Mouse (Mus musculus): ENCODE results near the gene Vgll1. TPM values are rescaled to one million over a fixed set of nuclear protein-coding genes. Genes with fewer than 3 reads are reported as not detected.

The Vgll1 gene
- not detected in 2 replicates for polyA plus RNA-seq (2015; fragmentation: Nextera tagmentation; extraction: Ambion mirVana)

- WGBS = 90% methylated on average over 4 of the region's 4 CpGs
- Histone ChIP-seq H3K9me3 (no peaks in the 10 kb centered on the region), H3K4me1 (replicated peaks) (no peaks in the 10 kb centered on the region), H3K4me2 (no peak within 1 kb of the TSS), H3K4me3 (no peak within 1 kb of the TSS), H3K36me3 (no peaks in the 10 kb centered on the region), H3K27me3 (no peaks in the 10 kb centered on the region), H3K9ac (no peak within 1 kb of the TSS), H3K27ac (no peak within 1 kb of the TSS)
- ATAC-seq (ENCODE audit: low FRiP score) = no peak
Observed at GRCm38 (mm10) chrX:57087806-57088205, at the start of gene Vgll1. Gene Vgll1, plus strand, starts transcription at chrX:57088106.

- Histone ChIP-seq H3K27me3 (no peaks in the 10 kb centered on the region), H3K9ac (no peak within 1 kb of the TSS), H3K4me2 (no peak within 1 kb of the TSS), H3K4me1 (replicated peaks) (no peaks in the 10 kb centered on the region), H3K27ac (no peak within 1 kb of the TSS), H3K9me3 (no peaks in the 10 kb centered on the region), H3K36me3 (no peaks in the 10 kb centered on the region), H3K4me3 (no peak within 1 kb of the TSS)
- ATAC-seq (ENCODE audit: low FRiP score) = no peak
- WGBS = 88% methylated on average over 5 of the region's 5 CpGs
Observed at GRCm38 (mm10) chrX:57042774-57043173, 45.1 kb upstream of the Vgll1 start, which contains the start of gene Brs3. Gene Brs3, plus strand, starts transcription at chrX:57043074.

DNA sequence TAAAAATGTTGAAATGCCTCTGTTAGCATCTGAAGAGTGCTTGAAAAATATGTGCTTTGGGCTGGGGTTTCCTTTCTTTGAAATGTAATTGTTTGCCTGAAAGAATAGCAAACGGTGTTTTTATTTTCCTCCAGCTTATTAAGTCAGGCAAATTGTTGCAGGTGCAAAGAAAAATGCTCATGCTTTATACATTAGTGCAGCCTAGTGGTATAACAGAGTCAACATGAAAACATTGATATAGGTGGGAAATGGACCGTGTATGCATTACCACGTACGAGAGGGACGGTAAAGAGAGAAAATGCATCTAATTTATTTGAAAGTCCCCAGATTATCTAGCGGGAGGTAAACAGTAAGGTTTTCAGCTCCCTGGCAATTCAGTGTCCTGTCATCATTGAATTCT is 44.0 kb upstream of the Vgll1 start:
- Histone ChIP-seq H3K9ac (no peak overlapping the region), H3K27me3 (no peaks in the 10 kb centered on the region), H3K27ac (no peak overlapping the region), H3K36me3 (no peaks in the 10 kb centered on the region), H3K4me2 (no peak overlapping the region), H3K4me1 (replicated peaks) (no peaks in the 10 kb centered on the region), H3K9me3 (no peaks in the 10 kb centered on the region), H3K4me3 (no peak overlapping the region)
- WGBS = 74% methylated on average over 6 of the region's 6 CpGs
- ATAC-seq (ENCODE audit: low FRiP score) = no peak

- peak; percentile 77; the same call in 1 of the 2 replicates for ATAC-seq (ENCODE audit: low FRiP score)
- Histone ChIP-seq H3K9ac (peak overlapping the region; percentile 72), H3K9me3 (no peaks in the 10 kb centered on the region), H3K27ac (peak overlapping the region; percentile 95), H3K4me1 (replicated peaks) (no peaks in the 10 kb centered on the region), H3K27me3 (no peaks in the 10 kb centered on the region), H3K36me3 (0 out of 2 replicates have a peak, but pooled peaks cover 4% of the 10 kb centered on the region), H3K4me2 (peak overlapping the region; percentile 47), H3K4me3 (peak overlapping the region; percentile 52)
- WGBS = 19% methylated on average over 4 of the region's 4 CpGs
Observed at GRCm38 (mm10) chrX:57052848-57053173, 35.1 kb upstream of the Vgll1 start.

DNA sequence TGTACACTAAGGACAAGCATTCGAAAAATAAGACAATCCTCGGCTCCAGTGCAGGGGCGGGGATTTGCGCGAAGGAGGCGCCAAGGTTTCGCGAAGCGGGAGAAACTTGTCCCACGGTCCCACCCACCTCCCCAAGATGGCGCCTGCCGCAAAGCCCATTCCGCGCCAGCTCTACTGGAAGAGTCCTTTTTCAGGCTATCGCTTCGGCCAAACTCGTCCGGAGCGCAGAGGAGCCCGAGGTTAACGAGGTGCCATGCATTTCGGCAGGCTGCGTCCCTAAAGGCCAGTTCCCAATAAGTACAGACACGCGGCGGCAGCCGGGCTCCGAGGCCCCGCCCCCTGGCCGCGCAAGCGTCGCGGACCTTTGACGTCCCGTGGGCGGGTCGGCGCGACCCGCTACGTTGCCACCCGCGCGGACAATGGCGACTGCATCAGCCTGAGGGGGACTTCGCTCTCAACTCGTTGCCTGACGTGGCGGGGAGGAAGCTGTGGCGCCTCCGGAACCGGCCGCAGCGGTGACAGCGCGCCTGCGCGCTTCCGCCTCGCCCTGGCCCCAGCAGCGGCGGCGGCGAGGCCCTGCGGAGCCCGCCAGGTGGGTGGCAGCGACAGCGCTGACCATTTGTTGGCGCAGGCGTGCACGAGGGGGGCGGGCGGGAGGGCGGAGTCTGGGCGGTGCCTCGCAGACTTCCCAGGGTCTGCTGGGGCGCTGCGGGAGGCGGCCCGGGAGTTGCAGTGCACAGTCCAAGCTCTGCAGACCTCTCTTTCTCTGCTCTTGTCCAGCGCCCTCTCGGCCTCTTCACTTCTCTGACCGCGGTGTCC is 34.5 kb upstream of the Vgll1 start, which contains the start of gene Htatsf1:
Gene Htatsf1, plus strand, starts transcription at position 410 of the 819 bp plus-strand sequence.
- peak within 1 kb of the TSS; percentile 52 for H3K4me3 ChIP-seq
- WGBS = 17% methylated on average over 74 of the region's 85 CpGs
- no peaks in the 10 kb centered on the region for H3K9me3 ChIP-seq
- H3K36me3 ChIP-seq = 0 out of 2 replicates have a peak, but pooled peaks cover 4% of the 10 kb centered on the region
- H3K9ac ChIP-seq = peak within 1 kb of the TSS; percentile 72
- H3K4me1 ChIP-seq (replicated peaks) = no peaks in the 10 kb centered on the region
- peak within 1 kb of the TSS; percentile 95 for H3K27ac ChIP-seq
- ATAC-seq (ENCODE audit: low FRiP score) = peak; percentile 97
- no peaks in the 10 kb centered on the region for H3K27me3 ChIP-seq
- H3K4me2 ChIP-seq = peak within 1 kb of the TSS; percentile 62

- no peaks in the 10 kb centered on the region for H3K27me3 ChIP-seq
- WGBS = 30% methylated on average over 11 of the region's 11 CpGs
Observed at GRCm38 (mm10) chrX:57053993-57054385, 33.9 kb upstream of the Vgll1 start.

GRCm38 (mm10) chrX:57081496-57081895 is 6.4 kb upstream of the Vgll1 start:
- no peaks in the 10 kb centered on the region for H3K36me3 ChIP-seq

More at GRCm38 (mm10) chrX:57053993-57054385, 33.9 kb upstream of the Vgll1 start:
- ATAC-seq (ENCODE audit: low FRiP score) = peak; percentile 9; the same call in 1 of the 2 replicates
- peak overlapping the region; percentile 52 for H3K4me3 ChIP-seq
- H3K4me2 ChIP-seq = peak overlapping the region; percentile 62
- no peaks in the 10 kb centered on the region for H3K4me1 ChIP-seq (replicated peaks)
- H3K27ac ChIP-seq = peak overlapping the region; percentile 95; the same call in 1 of the 2 replicates
- peak overlapping the region; percentile 72 for H3K9ac ChIP-seq
- H3K9me3 ChIP-seq = no peaks in the 10 kb centered on the region
- H3K36me3 ChIP-seq = 0 out of 2 replicates have a peak, but pooled peaks cover 4% of the 10 kb centered on the region

GRCm38 (mm10) chrX:57103415-57103814 is 15.5 kb downstream of the Vgll1 start:
- Histone ChIP-seq H3K4me2 (no peak overlapping the region), H3K4me3 (no peak overlapping the region), H3K4me1 (replicated peaks) (no peaks in the 10 kb centered on the region), H3K9ac (no peak overlapping the region), H3K36me3 (no peaks in the 10 kb centered on the region), H3K9me3 (no peaks in the 10 kb centered on the region), H3K27ac (no peak overlapping the region), H3K27me3 (no peaks in the 10 kb centered on the region)
- no peak for ATAC-seq (ENCODE audit: low FRiP score)
- WGBS = 95% methylated on average over 1 of the region's 1 CpGs

More at GRCm38 (mm10) chrX:57081496-57081895, 6.4 kb upstream of the Vgll1 start:
- no peaks in the 10 kb centered on the region for H3K27me3 ChIP-seq
- ATAC-seq (ENCODE audit: low FRiP score) = no peak
- H3K9me3 ChIP-seq = no peaks in the 10 kb centered on the region
- no peaks in the 10 kb centered on the region for H3K4me1 ChIP-seq (replicated peaks)
- no peak overlapping the region for H3K4me3 ChIP-seq
- no peak overlapping the region for H3K9ac ChIP-seq
- H3K4me2 ChIP-seq = no peak overlapping the region
- 80% methylated on average over 5 of the region's 5 CpGs for WGBS
- H3K27ac ChIP-seq = no peak overlapping the region

DNA sequence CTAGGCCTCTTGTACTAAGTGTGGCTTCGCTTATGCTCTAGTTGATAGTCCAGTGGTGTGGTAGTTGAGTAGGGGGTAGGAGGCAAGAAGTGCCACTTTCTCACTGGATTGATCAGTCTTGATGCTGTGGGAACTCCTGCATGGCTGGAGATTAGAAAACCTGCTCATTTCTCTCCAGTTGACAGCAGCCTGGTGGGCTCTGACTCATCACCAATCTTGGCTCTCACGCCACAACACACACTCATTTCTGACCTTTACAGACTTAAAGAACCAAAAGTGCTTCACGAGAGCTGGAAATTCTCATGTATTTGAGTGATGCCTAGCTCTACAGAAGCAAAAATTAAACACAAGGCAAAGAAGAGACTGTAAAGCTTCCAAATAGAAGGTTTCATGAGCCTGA is 19.1 kb downstream of the Vgll1 start:
- Histone ChIP-seq H3K4me1 (replicated peaks) (no peaks in the 10 kb centered on the region), H3K4me2 (no peak overlapping the region), H3K9ac (no peak overlapping the region), H3K27me3 (no peaks in the 10 kb centered on the region), H3K36me3 (no peaks in the 10 kb centered on the region), H3K4me3 (no peak overlapping the region), H3K27ac (no peak overlapping the region), H3K9me3 (no peaks in the 10 kb centered on the region)
- 87% methylated on average over 3 of the region's 3 CpGs for WGBS
- ATAC-seq (ENCODE audit: low FRiP score) = no peak

DNA sequence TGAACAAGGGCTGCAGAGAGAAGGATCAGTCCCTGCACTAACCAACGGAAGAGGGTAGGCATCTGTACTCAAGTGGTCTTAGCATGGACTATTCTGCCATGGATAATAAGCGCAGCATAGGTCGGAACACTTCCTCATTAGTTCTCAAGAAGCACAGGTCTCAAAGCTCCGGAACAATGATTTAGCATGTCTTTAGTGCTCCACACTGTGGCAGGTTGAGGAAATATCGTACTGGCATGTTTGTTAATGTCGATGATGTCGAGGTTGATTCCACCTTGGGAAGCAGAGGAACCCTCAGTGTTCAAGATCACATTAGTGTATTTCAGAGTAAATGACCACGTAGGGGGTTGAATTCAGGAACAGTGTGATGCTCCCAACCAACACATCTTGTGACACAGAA is 30.2 kb downstream of the Vgll1 start:
- H3K27me3 ChIP-seq = no peaks in the 10 kb centered on the region
- H3K4me2 ChIP-seq = no peak overlapping the region
- no peaks in the 10 kb centered on the region for H3K4me1 ChIP-seq (replicated peaks)
- no peak overlapping the region for H3K27ac ChIP-seq
- no peak overlapping the region for H3K4me3 ChIP-seq
- H3K36me3 ChIP-seq = no peaks in the 10 kb centered on the region
- ATAC-seq (ENCODE audit: low FRiP score) = no peak
- H3K9ac ChIP-seq = no peak overlapping the region
- 88% methylated on average over 8 of the region's 8 CpGs for WGBS
- no peaks in the 10 kb centered on the region for H3K9me3 ChIP-seq

DNA sequence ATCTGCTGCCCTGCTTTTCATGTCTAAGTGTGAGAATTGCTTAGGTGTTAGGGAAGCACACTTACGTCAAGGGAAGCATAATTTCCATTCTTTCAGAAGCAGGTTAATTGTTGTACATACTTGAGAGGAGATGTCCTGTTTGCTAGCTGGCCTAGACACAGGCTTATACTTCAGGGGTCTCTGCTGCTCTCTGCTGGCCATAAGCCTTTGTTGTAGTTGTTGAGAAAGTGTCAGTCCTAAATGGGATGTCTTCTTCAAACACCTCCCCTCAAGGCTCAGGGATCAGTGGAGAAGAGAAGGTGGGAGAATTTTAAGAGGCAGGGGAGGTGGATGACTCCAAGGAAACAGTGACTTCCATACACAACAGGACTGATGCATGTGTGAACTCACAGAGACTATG is 32.9 kb downstream of the Vgll1 start:
- H3K4me3 ChIP-seq = no peak overlapping the region
- H3K9me3 ChIP-seq = no peaks in the 10 kb centered on the region
- H3K4me2 ChIP-seq = no peak overlapping the region
- H3K36me3 ChIP-seq = no peaks in the 10 kb centered on the region
- WGBS = 90% methylated on average over 1 of the region's 1 CpGs
- H3K27me3 ChIP-seq = no peaks in the 10 kb centered on the region
- no peak overlapping the region for H3K9ac ChIP-seq
- H3K4me1 ChIP-seq (replicated peaks) = no peaks in the 10 kb centered on the region
- ATAC-seq (ENCODE audit: low FRiP score) = no peak
- no peak overlapping the region for H3K27ac ChIP-seq

DNA sequence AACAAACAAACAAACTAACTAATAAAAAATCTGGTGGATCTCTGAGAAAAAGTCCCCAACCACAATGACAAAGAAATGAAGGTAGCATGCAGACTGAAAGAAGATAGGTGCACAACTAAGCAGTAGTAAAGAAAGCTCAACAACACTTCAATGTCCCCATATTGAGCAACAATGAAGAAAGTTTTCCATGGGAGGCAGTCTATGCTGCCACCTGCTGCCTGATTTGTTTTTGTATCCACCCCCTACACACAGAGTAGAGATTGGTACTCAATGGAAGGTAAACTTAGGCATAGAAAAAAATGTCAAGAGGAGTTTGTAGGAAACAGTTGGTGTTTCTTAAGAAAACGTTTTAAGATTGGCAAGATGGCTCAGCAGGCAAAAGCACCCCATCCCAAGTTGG is 42.7 kb downstream of the Vgll1 start:
- WGBS = 30% methylated on average over 1 of the region's 1 CpGs
- Histone ChIP-seq H3K27ac (no peak overlapping the region), H3K9me3 (no peaks in the 10 kb centered on the region), H3K27me3 (no peaks in the 10 kb centered on the region), H3K4me2 (no peak overlapping the region), H3K4me3 (no peak overlapping the region), H3K9ac (no peak overlapping the region), H3K36me3 (no peaks in the 10 kb centered on the region), H3K4me1 (replicated peaks) (no peaks in the 10 kb centered on the region)
- ATAC-seq (ENCODE audit: low FRiP score) = no peak

GRCm38 (mm10) chrX:57137627-57138026 is 49.7 kb downstream of the Vgll1 start:
- H3K9me3 ChIP-seq = no peaks in the 10 kb centered on the region
- H3K4me1 ChIP-seq (replicated peaks) = no peaks in the 10 kb centered on the region
- no peaks in the 10 kb centered on the region for H3K27me3 ChIP-seq
- no peak overlapping the region for H3K9ac ChIP-seq
- no peak overlapping the region for H3K27ac ChIP-seq
- H3K4me2 ChIP-seq = no peak overlapping the region
- no peak overlapping the region for H3K4me3 ChIP-seq
- ATAC-seq (ENCODE audit: low FRiP score) = no peak
- H3K36me3 ChIP-seq = no peaks in the 10 kb centered on the region

Data from hindbrain, embryonic 13.5 days (tissue).